Mouse (Mus musculus): ENCODE results near the gene Shc4.
A peak's percentile ranks its signal among the peaks of the same experiment; 100 is the strongest.

Gene Shc4

GRCm38 (mm10) chr2:125628487-125628886 is 95.5 kb downstream of the Shc4 start:
- no peak for DNase-seq

GRCm38 (mm10) chr2:125626536-125626935 is 97.4 kb downstream of the Shc4 start:
- no peak for DNase-seq

GRCm38 (mm10) chr2:125624837-125625351 is 99.1 kb downstream of the Shc4 start, which contains the start of gene Cep152:
Cep152 (minus strand) TSS chr2:125625113.
- peak; percentile 98 for DNase-seq

GRCm38 (mm10) chr2:125624127-125624685 is 99.7 kb downstream of the Shc4 start:
- DNase-seq, result no peak

GRCm38 (mm10) chr2:125623211-125623610 is 100.7 kb downstream of the Shc4 start:
- no peak for DNase-seq

GRCm38 (mm10) chr2:125620213-125620907 is 103.6 kb downstream of the Shc4 start:
- no peak for DNase-seq

GRCm38 (mm10) chr2:125615858-125616424 is 108.0 kb downstream of the Shc4 start:
- DNase-seq, result no peak

DNA sequence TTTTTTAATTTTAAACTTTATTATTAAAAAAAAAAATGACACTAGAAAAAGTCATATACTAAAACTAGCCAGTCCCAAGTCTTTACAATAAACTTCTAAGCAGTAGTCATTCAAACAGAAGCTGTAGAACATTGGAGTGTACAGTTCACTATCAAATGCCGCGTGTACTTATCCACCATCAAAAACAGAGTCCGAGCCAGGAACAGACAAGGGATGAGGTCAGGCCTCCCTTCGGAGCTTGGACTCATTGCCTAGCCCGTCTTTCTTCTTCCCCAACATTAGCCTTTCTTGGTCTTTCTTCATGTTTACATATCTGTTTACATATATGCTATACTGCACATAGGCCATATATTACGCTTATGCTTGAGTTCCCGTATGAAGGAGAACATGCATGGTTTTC is 108.5 kb downstream of the Shc4 start:
- DNase-seq, result no peak

DNA sequence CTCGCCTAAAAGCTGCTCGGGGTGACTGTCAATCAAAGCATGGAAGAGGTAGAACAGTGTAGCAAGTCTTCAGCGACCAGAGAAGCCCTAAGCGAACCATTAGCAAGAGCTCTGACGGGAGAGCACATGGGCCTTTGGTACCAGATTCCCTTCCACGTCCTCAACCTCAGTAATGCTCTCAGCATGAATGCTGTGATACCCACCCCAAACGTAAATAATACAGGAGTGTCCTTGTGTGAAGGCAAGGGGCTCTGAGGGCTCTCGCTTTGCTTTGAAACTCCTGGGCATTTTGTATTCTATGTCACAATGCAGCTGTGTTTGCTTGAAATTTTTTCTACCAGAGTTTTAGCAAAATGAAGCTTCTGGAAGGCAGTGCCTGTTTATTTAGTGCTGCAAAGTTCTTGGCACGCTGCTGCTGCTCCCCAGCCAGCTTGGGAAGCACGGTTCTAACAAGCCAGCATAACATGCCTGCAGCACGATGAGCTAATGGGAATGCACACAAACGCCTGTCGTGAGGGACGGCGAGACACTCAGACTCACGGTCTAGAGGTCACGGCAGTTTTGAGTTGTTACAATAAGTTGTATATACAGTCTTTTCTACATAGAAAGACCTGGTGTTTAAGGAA is 117.6 kb downstream of the Shc4 start:
- no peak for DNase-seq

DNA sequence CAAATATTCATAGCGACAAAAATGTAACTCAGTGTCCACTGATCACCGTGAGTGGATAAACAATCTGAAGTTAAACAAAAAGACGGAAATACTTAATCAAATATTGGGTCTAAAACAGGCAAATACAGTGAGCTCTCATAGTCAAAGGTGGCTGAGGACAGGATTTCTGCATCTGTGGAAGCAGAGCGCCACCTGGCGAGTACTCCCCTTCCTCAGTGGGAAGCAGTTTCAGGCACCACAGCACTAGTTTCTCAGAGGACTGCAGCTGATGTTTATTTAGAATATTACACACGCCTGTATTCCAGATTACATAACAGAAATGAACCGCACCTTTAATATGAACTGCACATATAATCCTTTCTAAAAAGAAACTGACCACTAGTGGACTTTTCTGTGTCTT is 119.3 kb downstream of the Shc4 start:
- DNase-seq, result no peak

DNA sequence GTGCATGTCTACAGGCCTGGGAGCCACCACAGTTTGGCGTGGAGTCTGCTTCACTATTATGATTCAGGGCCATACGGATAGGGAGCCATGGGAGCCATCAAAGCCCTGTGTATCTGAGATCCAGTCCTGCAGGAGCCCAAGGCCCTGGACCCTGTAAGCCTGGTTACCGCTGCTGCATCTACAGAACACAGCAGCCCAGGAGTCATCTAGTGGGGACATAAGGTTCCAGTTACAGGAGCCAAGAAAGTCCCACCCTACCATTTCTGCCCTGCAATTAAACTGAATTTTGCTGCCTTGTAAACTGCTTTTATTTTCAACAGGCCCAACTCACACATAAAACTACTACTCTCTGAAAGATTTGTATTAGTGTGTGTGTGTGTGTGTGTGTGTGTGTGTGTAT is 121.0 kb downstream of the Shc4 start:
- no peak for DNase-seq

- no peak for DNase-seq
These were observed 125.0 kb downstream of the Shc4 start for GRCm38 (mm10) chr2:125598958-125599357.

DNA sequence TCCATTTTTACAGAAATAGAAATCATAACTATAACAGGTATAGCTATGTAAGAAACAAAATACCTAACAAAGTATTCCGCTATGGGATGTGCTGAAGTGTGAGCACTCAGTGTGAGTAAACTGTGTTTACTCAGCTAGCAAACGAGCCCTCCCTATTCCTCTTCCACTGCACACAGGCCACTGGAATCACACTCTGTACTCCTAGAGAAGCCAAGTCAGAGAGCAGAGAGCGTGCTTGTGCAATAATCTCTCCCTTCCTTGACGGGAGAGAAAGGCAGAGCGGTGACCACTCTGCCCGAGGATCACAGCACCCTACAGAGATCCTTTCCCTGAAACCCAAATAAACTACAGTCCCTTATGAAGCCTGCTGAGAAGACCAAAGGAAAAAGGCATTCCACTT is 125.7 kb downstream of the Shc4 start:
- DNase-seq, result no peak

DNA sequence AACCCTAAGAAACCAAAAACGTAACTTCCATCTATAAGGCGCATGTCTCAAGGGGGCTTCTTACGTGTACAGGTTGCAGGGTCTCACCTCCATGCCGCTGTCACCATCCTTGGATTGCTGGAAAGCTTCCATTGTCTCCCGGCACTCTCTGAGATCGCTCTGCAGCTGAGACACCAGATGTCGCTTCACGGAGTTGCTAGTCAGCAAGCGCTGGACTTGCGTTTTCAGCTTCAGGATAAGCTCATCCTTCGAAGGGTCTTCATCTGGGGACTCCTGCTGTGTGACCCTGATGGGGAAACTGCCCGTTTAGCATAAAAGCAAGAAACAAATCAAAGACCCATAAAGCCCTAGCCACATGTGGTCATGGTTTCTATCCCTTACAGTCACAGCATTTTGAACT is 129.2 kb downstream of the Shc4 start:
- no peak for DNase-seq

GRCm38 (mm10) chr2:125594072-125594471 is 129.9 kb downstream of the Shc4 start:
- no peak for DNase-seq

- no peak for DNase-seq
These were observed 132.1 kb downstream of the Shc4 start for GRCm38 (mm10) chr2:125591895-125592294.

GRCm38 (mm10) chr2:125589287-125589686 is 134.7 kb downstream of the Shc4 start:
- DNase-seq, result no peak

GRCm38 (mm10) chr2:125581081-125581480 is 142.9 kb downstream of the Shc4 start:
- DNase-seq, result no peak

- no peak for DNase-seq
These were observed 146.3 kb downstream of the Shc4 start for GRCm38 (mm10) chr2:125577670-125578069.
